Mouse (Mus musculus) CH12.LX (cell line): ENCODE results near the gene Ldhal6b. TPM values are rescaled to one million over a fixed set of nuclear protein-coding genes. Genes with fewer than 3 reads are reported as not detected.

Experiments
- DNase-seq: peaks from one replicate; pipeline ENCODE4 v3.0.0-alpha.2; 2013; ENCODE audit errors: extremely low read depth
- H3K27ac ChIP-seq: 2 replicates; pipeline ENCODE4 v1.5.1; 2012; ENCODE audit warnings: low read depth, mild to moderate bottlenecking, control low read depth, moderate library complexity; ENCODE audit not compliant: insufficient read depth
- H3K27me3 ChIP-seq: replicated peaks from 2 replicates; pipeline ENCODE3; 2012; ENCODE audit warnings: inconsistent platforms
- H3K36me3 ChIP-seq, 2 experiments: replicated peaks in 1 of 2; 2 replicates each; pipeline versions ENCODE3 to v1.6.1; 2012; ENCODE audit warnings: inconsistent platforms in 1 of 2, low read length in 1 of 2, mild to moderate bottlenecking in 1 of 2, mixed read lengths in 1 of 2, moderate library complexity in 1 of 2; ENCODE audit not compliant: control insufficient read depth in 1 of 2, insufficient read depth in 1 of 2
- H3K4me1 ChIP-seq, 2 experiments: 2 replicates each; pipeline ENCODE4 v1.6.1; 2012; ENCODE audit warnings: inconsistent platforms in 1 of 2, moderate library complexity in 1 of 2; ENCODE audit not compliant: insufficient read depth in 2 of 2, control insufficient read depth in 1 of 2
- H3K4me2 ChIP-seq: 2 replicates; pipeline ENCODE4 v1.6.1; 2012; ENCODE audit warnings: low read depth, mild to moderate bottlenecking, control low read depth; ENCODE audit not compliant: poor library complexity, insufficient read depth, severe bottlenecking
- H3K4me3 ChIP-seq, 3 experiments: fragments of 150-350 bp in 1 of 3; sonication (generic) in 1 of 3; replicated peaks in 1 of 3; 2 replicates each; pipeline versions ENCODE3 to v1.5.1; 2011 to 2012; ENCODE audit warnings: low read depth in 2 of 3, low read length in 2 of 3, mild to moderate bottlenecking in 2 of 3, moderate library complexity in 2 of 3, control low read depth in 1 of 3, improper control_type of control experiment in 1 of 3, inconsistent platforms in 1 of 3, mixed read lengths in 1 of 3; ENCODE audit not compliant: poor library complexity in 1 of 3
- H3K79me2 ChIP-seq: replicated peaks from 2 replicates; pipeline ENCODE4 v1.6.1; 2012; ENCODE audit warnings: mild to moderate bottlenecking, moderate library complexity; ENCODE audit not compliant: control insufficient read depth, poor library complexity, insufficient read depth, severe bottlenecking; ENCODE audit errors: extremely low read depth
- H3K9ac ChIP-seq: 2 replicates; pipeline ENCODE4 v1.6.1; 2012; ENCODE audit warnings: low read depth, mild to moderate bottlenecking, control low read depth, moderate library complexity; ENCODE audit not compliant: insufficient read depth
- H3K9me3 ChIP-seq: replicated peaks from 2 replicates; pipeline ENCODE3; 2012; ENCODE audit warnings: low read length, inconsistent platforms, mixed read lengths
- HCFC1 ChIP-seq: IDR thresholded peaks from 2 replicates; pipeline ENCODE4 v1.6.1; 2012; ENCODE audit warnings: low read depth, mild to moderate bottlenecking, inconsistent platforms, low read length, improper control_type of control experiment
- IRF4 ChIP-seq: IDR thresholded peaks from 2 replicates; pipeline ENCODE4 v1.6.1; 2014; ENCODE audit warnings: low read depth, mild to moderate bottlenecking, inconsistent platforms, low read length, improper control_type of control experiment
- JUN ChIP-seq: IDR thresholded peaks from 2 replicates; pipeline ENCODE4 v1.6.1; 2011; ENCODE audit warnings: low read depth, mild to moderate bottlenecking, low read length, improper control_type of control experiment, moderate library complexity; ENCODE audit not compliant: insufficient read depth
- JUND ChIP-seq: conservative IDR thresholded peaks from 2 replicates; pipeline ENCODE4 v1.6.1; 2011; ENCODE audit warnings: low read depth, low read length, improper control_type of control experiment
- MAFK ChIP-seq: IDR thresholded peaks from 2 replicates; pipeline ENCODE4 v1.6.1; 2011; ENCODE audit warnings: low read length, improper control_type of control experiment; ENCODE audit not compliant: insufficient replicate concordance
- MEF2A ChIP-seq: IDR thresholded peaks from 2 replicates; pipeline ENCODE4 v1.6.1; 2014; ENCODE audit warnings: low read depth, mild to moderate bottlenecking, inconsistent platforms, low read length, improper control_type of control experiment, borderline replicate concordance
- MYC ChIP-seq: IDR thresholded peaks from 2 replicates; pipeline ENCODE4 v1.6.1; 2011; ENCODE audit warnings: low read depth, mild to moderate bottlenecking, improper control_type of control experiment, low read length
- POLR2A ChIP-seq: IDR thresholded peaks from 2 replicates; pipeline ENCODE4 v1.6.1; 2011; ENCODE audit warnings: low read depth, mild to moderate bottlenecking, improper control_type of control experiment, low read length
- RAD21 ChIP-seq: IDR thresholded peaks from 2 replicates; pipeline ENCODE4 v1.6.1; 2011; ENCODE audit warnings: low read depth, mild to moderate bottlenecking, low read length, improper control_type of control experiment, moderate library complexity
- UBTF ChIP-seq: IDR thresholded peaks from 2 replicates; pipeline ENCODE4 v1.6.1; 2012; ENCODE audit warnings: low read depth, mild to moderate bottlenecking, inconsistent platforms, low read length, improper control_type of control experiment, moderate library complexity
- ZNF384 ChIP-seq: IDR thresholded peaks from 2 replicates; pipeline ENCODE4 v1.6.1; 2012; ENCODE audit warnings: low read depth, low read length, improper control_type of control experiment, inconsistent platforms
- dilution Hi-C: fragments of 300-500 bp; cut with MboI; formaldehyde crosslinking; loops from 2 replicates; pipeline ENCODE4 v1.14.3; 2020; ENCODE audit warnings: low sequenced_read_pairs; ENCODE audit not compliant: extremely low pct_unique_long_range_greater_than_20kb, extremely low pct_ligation_motif_present
- in situ Hi-C: fragments of 300-500 bp; cut with MboI; formaldehyde crosslinking; loops from 3 replicates; pipeline ENCODE4 v1.14.3; 2019; ENCODE audit warnings: low sequenced_read_pairs, low pct_ligation_motif_present, low pct_unique_long_range_greater_than_20kb, mixed read lengths
- polyA plus RNA-seq: library from polyadenylated mRNA; unstranded; fragments of >175 nt; gene quantifications from 2 replicates; pipeline ENCODE4 v1.2.1, GENCODE M21; 2012; ENCODE audit warnings: low read depth; ENCODE audit not compliant: insufficient read length
- total RNA-seq, 2 experiments: library from RNA; depleted of rRNA; stranded (reverse); fragments of 300-350 nt in 1 of 2; fragments of >200 nt in 1 of 2; gene quantifications; 2 replicates each; pipeline ENCODE4 v1.2.3; 2012 to 2014

Ldhal6b gene
- total and polyA plus RNA-seq, 3 experiments = 0.15 to 0.25 TPM; not detected in 1

- H3K79me2 ChIP-seq = no peaks in the 10 kb centered on the region
- H3K4me3 ChIP-seq = no peak overlapping the region
- TF ChIP-seq IRF4 (no peak), POLR2A (no peak), MEF2A (no peak), JUND (no peak), RAD21 (no peak), HCFC1 (no peak), UBTF (no peak), MYC (no peak), MAFK (no peak), JUN (no peak), ZNF384 (no peak)
- dilution Hi-C loops (no loop called here), in situ Hi-C loops (no loop called here)
- H3K9ac ChIP-seq = no peak overlapping the region
- H3K27ac ChIP-seq = no peak overlapping the region
- H3K36me3 ChIP-seq = no peaks in the 10 kb centered on the region
- no peak for DNase-seq
- no peak overlapping the region for H3K4me2 ChIP-seq
- peaks cover 3% of the 10 kb centered on the region for H3K9me3 ChIP-seq
- H3K4me1 ChIP-seq = no peaks in the 10 kb centered on the region
- no peaks in the 10 kb centered on the region for H3K27me3 ChIP-seq
Measured at GRCm38 (mm10) chr17:5371032-5371431, 47.5 kb downstream of the Ldhal6b start.

Other genes with a start within 250 kb of the Ldhal6b start
- gene Tmem242, start 21.5 kb upstream of the Ldhal6b start, total RNA-seq (2012; rRNA removed) = 68.9 and 76.2 TPM in 2 replicates
- 83.1 and 99.1 TPM in 2 replicates for gene Tmem242, start 21.5 kb upstream of the Ldhal6b start, total RNA-seq (2014; rRNA removed)
- gene Tmem242, start 21.5 kb upstream of the Ldhal6b start, polyA plus RNA-seq = 80.4 and 82.1 TPM in 2 replicates
- gene Zdhhc14, start 73.8 kb upstream of the Ldhal6b start, total RNA-seq (2012; rRNA removed) = 0.29 and 0.34 TPM in 2 replicates
- 0.35 and 0.39 TPM in 2 replicates for gene Zdhhc14, start 73.8 kb upstream of the Ldhal6b start, total RNA-seq (2014; rRNA removed)
- gene Zdhhc14, start 73.8 kb upstream of the Ldhal6b start, polyA plus RNA-seq = 0.95 and 1.3 TPM in 2 replicates